Mouse (Mus musculus) embryonic facial prominence, embryonic 10.5 days (tissue): ENCODE measurements around the gene Gm20683. TPM values are rescaled to one million over a fixed set of nuclear protein-coding genes. Genes with fewer than 3 reads are reported as not detected.
A peak's percentile ranks its signal among the peaks of the same experiment; 100 is the strongest.

Experiments
- DNase-seq: peaks from one replicate; pipeline ENCODE4 v3.0.0-alpha.2; 2017; ENCODE audit warnings: low spot score
- H3K27ac ChIP-seq: fragments of 300-500 bp; sonication (generic); replicated peaks from 2 replicates; pipeline ENCODE4 v1.5.1; 2016; ENCODE audit warnings: mild to moderate bottlenecking
- H3K27me3 ChIP-seq: fragments of 300-500 bp; sonication (generic); replicated peaks from 2 replicates; pipeline ENCODE4 v1.6.1; 2016; ENCODE audit warnings: low read depth, mild to moderate bottlenecking; ENCODE audit not compliant: poor library complexity, severe bottlenecking
- H3K36me3 ChIP-seq: fragments of 300-500 bp; sonication (generic); replicated peaks from 2 replicates; pipeline ENCODE4 v1.6.1; 2016; ENCODE audit warnings: mild to moderate bottlenecking, moderate library complexity
- H3K4me1 ChIP-seq: fragments of 300-500 bp; sonication (generic); 2 replicates; pipeline ENCODE4 v1.6.1; 2016
- H3K4me3 ChIP-seq: fragments of 300-500 bp; sonication (generic); 2 replicates; pipeline ENCODE4 v1.5.1; 2016; ENCODE audit warnings: mild to moderate bottlenecking, moderate library complexity
- H3K9me3 ChIP-seq: fragments of 300-500 bp; sonication (generic); 2 replicates; pipeline ENCODE4 v1.6.1; 2016; ENCODE audit warnings: mild to moderate bottlenecking
- WGBS: fragments of 180-500 bp; shearing (Covaris S2); methylation state at CpG from one replicate; pipeline ENCODE4 v1.1.7; 2016; 5-methylcytosine and 5-hydroxymethylcytosine counted together
- polyA plus RNA-seq: library from polyadenylated mRNA; unstranded; fragments of >200 nt; fragmentation: Nextera tagmentation; extraction: Ambion mirVana; gene quantifications from 2 replicates; pipeline ENCODE4 v1.2.1, GENCODE M21; 2016

Gm20683 gene
- polyA plus RNA-seq, 1 experiment from 2014 or later = 1.4 TPM

DNA sequence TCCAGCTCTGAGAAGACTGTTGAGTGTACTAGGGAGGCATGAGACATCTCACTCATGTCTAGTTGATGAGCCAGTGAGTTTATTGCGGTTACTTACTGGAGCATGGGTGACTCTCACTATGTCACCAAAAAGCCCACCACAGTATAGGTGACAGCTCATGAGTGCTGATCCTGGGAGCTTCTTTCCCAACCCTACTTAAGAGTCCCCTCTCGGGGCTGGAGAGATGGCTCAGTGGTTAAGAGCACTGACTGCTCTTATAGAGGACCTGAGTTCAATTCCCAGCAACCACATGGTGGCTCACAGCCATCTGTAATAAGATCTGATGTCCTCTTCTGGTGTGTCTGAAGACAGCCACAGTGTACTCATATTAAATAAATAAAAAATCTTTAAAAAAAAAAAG, 28.4 kb upstream of the Gm20683 start:
- Histone ChIP-seq H3K4me3 (no peak overlapping the region), H3K4me1 (peaks cover 41% of the 10 kb centered on the region)
- WGBS = 91% methylated on average over 2 of the region's 2 CpGs

DNA sequence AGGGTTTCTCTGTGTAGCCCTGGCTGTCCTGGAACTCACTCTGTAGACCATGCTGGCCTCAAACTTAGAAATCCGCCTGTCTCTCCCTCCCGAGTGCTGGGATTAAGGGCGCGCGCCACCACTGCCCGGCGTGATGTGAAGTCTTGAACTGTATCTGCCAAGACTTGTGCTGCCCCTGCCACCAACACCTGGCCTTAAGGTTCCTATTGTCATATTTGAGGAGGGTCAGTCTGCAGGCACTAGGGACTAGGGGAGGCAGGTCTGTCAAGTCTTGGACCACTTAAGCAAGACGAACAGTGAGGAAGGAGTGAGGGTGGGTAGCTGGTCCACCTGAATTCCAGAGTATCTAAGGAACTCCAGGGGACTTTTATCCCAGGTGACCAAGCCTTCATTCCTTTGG, 27.9 kb upstream of the Gm20683 start:
- Histone ChIP-seq H3K27ac (no peak overlapping the region), H3K27me3 (no peaks in the 10 kb centered on the region), H3K36me3 (no peaks in the 10 kb centered on the region), H3K4me3 (0 out of 2 replicates have a peak overlapping the region, but pooled peaks have one; percentile 6), H3K4me1 (peaks cover 41% of the 10 kb centered on the region), H3K9me3 (no peaks in the 10 kb centered on the region)
- DNase-seq = no peak
- whole genome bisulfite sequencing = 87% methylated on average over 8 of the region's 8 CpGs

More for the DNA sequence above, 28.4 kb upstream of the Gm20683 start:
- Histone ChIP-seq H3K9me3 (no peaks in the 10 kb centered on the region), H3K27ac (no peak overlapping the region), H3K27me3 (no peaks in the 10 kb centered on the region), H3K36me3 (no peaks in the 10 kb centered on the region)
- no peak for DNase-seq

DNA sequence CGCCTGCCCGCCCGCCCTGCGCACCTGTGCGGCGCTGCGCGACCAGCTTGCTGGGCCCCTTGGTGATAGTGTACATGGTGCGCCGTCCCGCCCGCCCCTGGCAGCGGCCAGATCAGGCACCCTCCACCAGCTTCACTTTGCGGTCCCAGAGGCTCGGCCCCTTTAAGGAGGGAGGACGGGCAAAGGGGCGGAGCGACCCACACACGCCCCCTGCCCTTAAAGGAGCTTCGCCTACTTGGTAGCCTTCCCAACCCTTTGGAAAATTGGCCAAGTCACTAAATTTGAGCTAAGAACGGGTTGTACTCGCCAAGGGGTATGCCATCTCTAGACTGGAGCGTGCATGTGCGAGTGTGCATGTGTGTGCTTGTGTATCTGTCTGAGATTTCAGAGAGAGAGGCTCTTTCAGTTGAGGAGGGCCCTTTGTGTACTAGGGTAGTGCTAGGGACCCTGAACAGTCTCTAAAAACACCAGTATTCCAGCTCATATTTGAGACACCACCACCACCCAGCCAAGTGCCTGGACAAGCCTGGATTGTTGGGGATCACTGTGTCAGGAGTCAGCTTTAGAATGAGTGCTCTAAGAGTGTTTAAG, 27.1 kb upstream of the Gm20683 start, which contains the start of gene Mcrip2:
TSS of gene Mcrip2 (minus strand) at position 164 of the 591 bp plus-strand sequence.
- DNase-seq = peak; percentile 85
- Histone ChIP-seq H3K27me3 (no peaks in the 10 kb centered on the region), H3K4me1 (peaks cover 33% of the 10 kb centered on the region), H3K9me3 (no peaks in the 10 kb centered on the region), H3K27ac (peak within 1 kb of the TSS; percentile 80), H3K36me3 (peaks cover 4% of the 10 kb centered on the region; the same call in 1 of the 2 replicates), H3K4me3 (peak within 1 kb of the TSS; percentile 92)
- under 1% methylated on average over 24 of the region's 24 CpGs for WGBS

DNA sequence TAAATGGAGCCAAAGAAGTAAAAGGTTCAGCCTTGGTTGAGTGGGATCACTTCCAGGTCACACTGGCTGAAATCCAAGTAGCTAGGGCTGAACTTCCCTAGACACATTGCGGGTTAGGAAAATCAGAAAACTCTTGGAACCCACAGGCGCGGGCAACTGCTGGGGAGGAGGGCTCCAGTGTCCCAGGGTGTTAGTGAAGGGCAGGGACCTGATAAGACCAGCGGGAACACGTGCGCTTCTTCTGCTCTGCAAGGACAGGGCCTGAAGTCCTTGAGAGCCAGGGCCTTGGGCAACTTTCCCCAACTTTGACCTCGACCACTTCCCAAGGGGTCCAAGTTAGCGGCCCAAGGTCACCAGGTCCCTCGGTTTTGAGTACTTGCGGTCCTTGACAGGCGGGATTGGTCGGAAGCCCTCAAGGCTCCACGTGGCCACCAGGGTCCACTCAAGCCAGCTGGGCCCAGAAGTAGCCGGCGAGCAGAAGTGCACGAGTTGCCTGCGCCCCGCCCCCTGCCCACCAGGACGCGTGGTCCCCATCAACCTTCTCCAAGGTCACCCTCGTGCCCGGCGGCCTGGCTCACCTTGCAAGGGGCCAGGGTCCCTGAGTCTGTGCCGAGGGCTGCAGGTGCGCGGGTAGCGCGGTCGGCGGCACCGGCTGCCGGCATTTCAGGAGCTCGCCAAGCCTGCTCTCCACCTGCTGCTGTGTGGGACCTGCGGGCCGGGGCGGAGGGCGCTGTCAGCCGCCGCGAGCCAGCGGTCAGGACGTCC, 26.5 kb upstream of the Gm20683 start:
- 1% methylated on average over 42 of the region's 42 CpGs for WGBS

GRCm38 (mm10) chr17:25867509-25867835, 25.9 kb upstream of the Gm20683 start:
- H3K9me3 ChIP-seq = no peaks in the 10 kb centered on the region
- no peak overlapping the region; the same call in 1 of the 2 replicates for H3K27ac ChIP-seq
- no peak for DNase-seq
- peak overlapping the region; percentile 92 for H3K4me3 ChIP-seq
- WGBS = 15% methylated on average over 7 of the region's 7 CpGs
- peaks cover 4% of the 10 kb centered on the region; the same call in 1 of the 2 replicates for H3K36me3 ChIP-seq
- peaks cover 25% of the 10 kb centered on the region for H3K4me1 ChIP-seq
- no peaks in the 10 kb centered on the region for H3K27me3 ChIP-seq

More for the DNA sequence above, 26.5 kb upstream of the Gm20683 start:
- H3K4me3 ChIP-seq = peak overlapping the region; percentile 92
- H3K4me1 ChIP-seq = peaks cover 30% of the 10 kb centered on the region
- peaks cover 4% of the 10 kb centered on the region; the same call in 1 of the 2 replicates for H3K36me3 ChIP-seq
- H3K9me3 ChIP-seq = no peaks in the 10 kb centered on the region
- H3K27ac ChIP-seq = peak overlapping the region; percentile 80
- H3K27me3 ChIP-seq = no peaks in the 10 kb centered on the region
- DNase-seq = peak; percentile 73

GRCm38 (mm10) chr17:25866172-25866571, 24.6 kb upstream of the Gm20683 start:
- 90% methylated on average over 3 of the region's 3 CpGs for WGBS
- Histone ChIP-seq H3K4me1 (peaks cover 34% of the 10 kb centered on the region), H3K9me3 (no peaks in the 10 kb centered on the region)

DNA sequence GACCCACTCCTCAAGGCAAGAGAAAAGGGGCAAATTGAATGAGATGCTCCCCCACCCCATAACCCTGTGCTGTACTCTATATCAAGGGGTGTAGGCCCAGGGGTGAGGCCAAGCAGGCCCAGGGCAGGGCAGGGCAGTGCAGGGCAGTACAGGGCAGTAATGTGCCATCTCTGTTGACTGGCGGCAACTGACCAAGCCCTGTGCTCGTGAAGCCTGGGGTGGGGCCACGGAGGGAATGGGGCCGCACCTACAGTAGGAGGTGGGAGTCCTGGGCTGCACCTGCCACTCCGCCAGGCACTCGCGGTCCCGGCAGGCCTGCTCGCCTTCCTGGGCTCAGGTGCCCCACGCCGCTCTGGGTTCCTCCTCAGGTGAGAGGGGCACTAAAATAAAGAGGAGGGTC, 23.7 kb upstream of the Gm20683 start:
- Histone ChIP-seq H3K27me3 (no peaks in the 10 kb centered on the region), H3K36me3 (peaks cover 4% of the 10 kb centered on the region; the same call in 1 of the 2 replicates), H3K9me3 (no peaks in the 10 kb centered on the region), H3K27ac (no peak overlapping the region), H3K4me1 (peaks cover 43% of the 10 kb centered on the region), H3K4me3 (no peak overlapping the region)
- WGBS = 89% methylated on average over 11 of the region's 11 CpGs
- no peak for DNase-seq

More at GRCm38 (mm10) chr17:25866172-25866571, 24.6 kb upstream of the Gm20683 start:
- no peak overlapping the region for H3K4me3 ChIP-seq
- peaks cover 4% of the 10 kb centered on the region; the same call in 1 of the 2 replicates for H3K36me3 ChIP-seq
- DNase-seq = no peak
- H3K27me3 ChIP-seq = no peaks in the 10 kb centered on the region
- H3K27ac ChIP-seq = no peak overlapping the region

- no peak for DNase-seq
- Histone ChIP-seq H3K27ac (no peak overlapping the region), H3K36me3 (peaks cover 5% of the 10 kb centered on the region; the same call in 1 of the 2 replicates), H3K9me3 (no peaks in the 10 kb centered on the region), H3K4me1 (peaks cover 43% of the 10 kb centered on the region), H3K27me3 (no peaks in the 10 kb centered on the region), H3K4me3 (no peak overlapping the region)
- 88% methylated on average over 14 of the region's 14 CpGs for WGBS
Measured at GRCm38 (mm10) chr17:25864311-25864710, 22.7 kb upstream of the Gm20683 start.

DNA sequence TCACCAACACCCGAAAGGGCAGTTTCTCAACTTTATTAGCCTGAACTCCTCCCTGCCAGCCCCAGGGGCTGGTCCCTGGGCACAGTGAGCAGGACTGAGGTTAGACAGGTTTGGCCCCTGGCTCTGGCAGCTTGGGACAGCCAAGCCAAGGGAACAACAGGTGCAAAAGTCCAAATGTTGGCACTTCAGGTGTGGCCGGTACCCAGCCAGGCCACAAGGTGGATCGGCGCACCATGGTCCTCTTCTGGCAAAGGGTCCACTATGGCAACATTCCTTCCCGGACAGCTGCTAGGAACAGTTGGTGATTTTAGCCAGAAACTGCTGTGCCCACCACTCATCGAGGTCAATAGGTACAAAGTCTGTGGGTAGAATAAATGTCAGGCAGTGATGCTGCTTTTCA, 22.1 kb upstream of the Gm20683 start:
- WGBS = 88% methylated on average over 6 of the region's 6 CpGs
- Histone ChIP-seq H3K4me3 (no peak overlapping the region), H3K9me3 (no peaks in the 10 kb centered on the region), H3K36me3 (peaks cover 9% of the 10 kb centered on the region), H3K4me1 (peaks cover 38% of the 10 kb centered on the region), H3K27me3 (no peaks in the 10 kb centered on the region), H3K27ac (no peak overlapping the region)
- DNase-seq = no peak

- no peak for DNase-seq
- H3K4me1 ChIP-seq = peaks cover 23% of the 10 kb centered on the region
- 13% methylated on average over 6 of the region's 6 CpGs for WGBS
Measured at GRCm38 (mm10) chr17:25861704-25862612, 20.4 kb upstream of the Gm20683 start.

GRCm38 (mm10) chr17:25860832-25861703, 19.5 kb upstream of the Gm20683 start, which contains the start of gene Wdr90:
TSS of gene Wdr90 (minus strand) at chr17:25861501.
- Histone ChIP-seq H3K36me3 (peaks cover 26% of the 10 kb centered on the region), H3K4me1 (peaks cover 23% of the 10 kb centered on the region), H3K9me3 (no peaks in the 10 kb centered on the region), H3K27me3 (no peaks in the 10 kb centered on the region), H3K4me3 (peak within 1 kb of the TSS; percentile 84), H3K27ac (peak within 1 kb of the TSS; percentile 93)
- WGBS = 5% methylated on average over 65 of the region's 65 CpGs
- DNase-seq = peak; percentile 93

More at GRCm38 (mm10) chr17:25861704-25862612, 20.4 kb upstream of the Gm20683 start:
- Histone ChIP-seq H3K9me3 (no peaks in the 10 kb centered on the region), H3K27ac (peak overlapping the region; percentile 93), H3K36me3 (peaks cover 20% of the 10 kb centered on the region), H3K4me3 (peak overlapping the region; percentile 84), H3K27me3 (no peaks in the 10 kb centered on the region)
